Mouse (Mus musculus): ENCODE measurements around the gene Osbpl10. TPM values are rescaled to one million over a fixed set of nuclear protein-coding genes. Genes with fewer than 3 reads are reported as not detected.

Osbpl10 gene
- polyA plus RNA-seq, 1 experiment from 2014 or later, result 1.6 TPM

DNA sequence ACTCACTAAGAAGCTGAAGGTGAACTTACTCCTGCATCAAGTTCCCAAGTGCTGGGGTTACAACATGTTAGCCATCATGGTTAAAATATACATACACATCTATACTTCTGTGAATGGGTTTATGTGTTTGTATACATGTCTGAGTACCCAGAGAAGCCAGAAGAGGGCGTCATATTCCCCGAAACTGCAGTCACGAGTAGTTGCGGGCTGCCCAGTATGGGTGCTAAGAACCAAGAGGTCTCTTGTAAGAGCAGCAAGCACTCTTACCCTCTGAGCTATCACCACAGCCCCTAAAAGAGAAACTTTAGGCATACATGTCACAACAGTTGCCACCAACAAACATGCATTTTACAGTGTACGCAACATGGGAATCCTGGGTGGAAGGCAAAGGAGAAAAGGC, 261.5 kb downstream of the Osbpl10 start:
- H3K4me2 ChIP-seq (ENCODE audit: low read length), result no peak overlapping the region
- H3K4me1 ChIP-seq (replicated peaks; ENCODE audit: control insufficient read depth, insufficient read depth, low read length), result no peaks in the 10 kb centered on the region
- H3K36me3 ChIP-seq (ENCODE audit: control insufficient read depth, insufficient read depth, low read length), result peaks cover 56% of the 10 kb centered on the region
- H3K9me3 ChIP-seq (ENCODE audit: control insufficient read depth, low read length), result no peaks in the 10 kb centered on the region
- DNase-seq (ENCODE audit: low spot score) (no peak), ATAC-seq (replicated peaks; ENCODE audit: low FRiP score, low TSS enrichment, low read depth) (no peak)
- H3K27me3 ChIP-seq (replicated peaks; ENCODE audit: control insufficient read depth, insufficient read depth, low read length), result no peaks in the 10 kb centered on the region
- no peak overlapping the region for H3K4me3 ChIP-seq (ENCODE audit: low read depth, low read length)
- H3K27ac ChIP-seq (ENCODE audit: low read depth), result no peak overlapping the region
- 94% methylated on average over 5 of the region's 5 CpGs for WGBS
- H3K9ac ChIP-seq (ENCODE audit: low read length), result no peak overlapping the region

DNA sequence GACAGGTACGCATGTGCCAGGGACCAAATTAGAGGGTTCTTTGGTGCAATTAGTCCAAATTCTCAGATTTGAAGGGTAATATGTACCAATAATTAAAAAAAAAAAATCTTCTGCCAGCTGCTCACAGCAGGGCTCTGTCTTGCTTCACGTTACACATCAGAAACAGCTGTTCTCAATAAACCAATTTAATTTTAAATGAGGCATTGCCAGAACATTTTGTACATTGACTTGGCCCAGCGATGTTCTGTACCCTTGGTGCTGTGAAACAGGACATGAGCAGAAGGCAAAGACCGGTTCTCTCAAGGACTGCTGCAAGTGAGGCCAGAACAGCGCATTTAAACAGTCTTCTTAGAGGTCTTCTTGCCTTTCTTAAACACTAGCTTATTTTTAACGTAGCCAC, 265.3 kb downstream of the Osbpl10 start:
- no peak overlapping the region for H3K27ac ChIP-seq (ENCODE audit: low read depth)
- no peak for ATAC-seq (replicated peaks; ENCODE audit: low FRiP score, low TSS enrichment, low read depth)
- DNase-seq (ENCODE audit: low spot score), result no peak
- H3K9me3 ChIP-seq (ENCODE audit: control insufficient read depth, low read length), result no peaks in the 10 kb centered on the region
- H3K36me3 ChIP-seq (ENCODE audit: control insufficient read depth, insufficient read depth, low read length), result peaks cover 91% of the 10 kb centered on the region
- H3K4me1 ChIP-seq (replicated peaks; ENCODE audit: control insufficient read depth, insufficient read depth, low read length), result no peaks in the 10 kb centered on the region
- H3K9ac ChIP-seq (ENCODE audit: low read length), result no peak overlapping the region
- no peak overlapping the region for H3K4me2 ChIP-seq (ENCODE audit: low read length)
- H3K27me3 ChIP-seq (replicated peaks; ENCODE audit: control insufficient read depth, insufficient read depth, low read length), result no peaks in the 10 kb centered on the region
- H3K4me3 ChIP-seq (ENCODE audit: low read depth, low read length), result no peak overlapping the region
- 84% methylated on average over 6 of the region's 6 CpGs for WGBS

DNA sequence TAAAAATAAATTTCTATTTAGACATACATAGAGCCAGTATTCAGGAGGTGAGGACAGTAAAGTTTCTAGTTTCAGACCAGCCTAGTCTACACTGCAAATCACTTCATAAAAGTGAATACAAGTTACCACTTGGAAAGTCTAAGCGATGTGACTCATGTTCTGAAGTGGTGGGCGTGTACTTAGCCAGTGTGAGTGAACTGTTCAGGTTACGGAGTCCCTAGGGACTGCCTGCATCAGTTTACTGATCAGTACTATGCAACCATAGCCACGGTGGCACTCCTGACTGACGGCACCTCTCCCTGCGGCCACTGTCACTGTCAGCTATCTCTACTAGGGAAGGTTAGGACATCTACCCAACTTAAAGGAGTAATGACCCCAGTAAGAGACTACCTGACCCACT, 266.7 kb downstream of the Osbpl10 start:
- ATAC-seq (replicated peaks; ENCODE audit: low FRiP score, low TSS enrichment, low read depth), result no peak
- no peak for DNase-seq (ENCODE audit: low spot score)

DNA sequence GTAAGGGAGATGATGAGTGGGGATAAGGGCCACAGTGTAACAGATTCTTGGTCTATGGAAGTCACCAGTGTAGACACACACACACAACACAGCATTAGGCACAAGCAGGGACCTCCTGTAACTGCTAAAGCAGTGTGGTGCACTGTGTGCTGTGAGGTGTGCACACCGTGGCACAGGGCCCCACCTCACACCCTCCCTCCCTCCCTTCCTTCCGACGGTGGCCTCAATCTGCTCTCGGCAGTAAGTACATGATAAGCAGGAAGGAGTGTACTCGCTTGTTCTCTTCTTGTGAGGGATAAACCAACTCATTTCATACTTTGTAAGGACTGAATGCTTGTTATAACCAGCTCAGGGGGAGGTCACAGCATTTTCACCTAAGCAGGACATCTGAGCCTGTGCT, 270.8 kb downstream of the Osbpl10 start:
- Histone ChIP-seq H3K4me2 (ENCODE audit: low read length) (no peak overlapping the region), H3K27me3 (replicated peaks; ENCODE audit: control insufficient read depth, insufficient read depth, low read length) (no peaks in the 10 kb centered on the region), H3K4me3 (ENCODE audit: low read depth, low read length) (no peak overlapping the region), H3K4me1 (replicated peaks; ENCODE audit: control insufficient read depth, insufficient read depth, low read length) (no peaks in the 10 kb centered on the region), H3K9ac (ENCODE audit: low read length) (no peak overlapping the region), H3K9me3 (ENCODE audit: control insufficient read depth, low read length) (no peaks in the 10 kb centered on the region), H3K27ac (ENCODE audit: low read depth) (no peak overlapping the region), H3K36me3 (ENCODE audit: control insufficient read depth, insufficient read depth, low read length) (peaks cover 94% of the 10 kb centered on the region)
- no peak for ATAC-seq (replicated peaks; ENCODE audit: low FRiP score, low TSS enrichment, low read depth)
- no peak for DNase-seq (ENCODE audit: low spot score)
- 64% methylated on average over 5 of the region's 5 CpGs for WGBS

More for the DNA sequence above, 266.7 kb downstream of the Osbpl10 start:
- Histone ChIP-seq H3K4me2 (ENCODE audit: low read length) (no peak overlapping the region), H3K9me3 (ENCODE audit: control insufficient read depth, low read length) (no peaks in the 10 kb centered on the region), H3K27me3 (replicated peaks; ENCODE audit: control insufficient read depth, insufficient read depth, low read length) (no peaks in the 10 kb centered on the region), H3K36me3 (ENCODE audit: control insufficient read depth, insufficient read depth, low read length) (peaks cover 96% of the 10 kb centered on the region), H3K4me1 (replicated peaks; ENCODE audit: control insufficient read depth, insufficient read depth, low read length) (no peaks in the 10 kb centered on the region), H3K9ac (ENCODE audit: low read length) (no peak overlapping the region), H3K4me3 (ENCODE audit: low read depth, low read length) (no peak overlapping the region), H3K27ac (ENCODE audit: low read depth) (no peak overlapping the region)
- WGBS, result 90% methylated on average over 6 of the region's 6 CpGs

DNA sequence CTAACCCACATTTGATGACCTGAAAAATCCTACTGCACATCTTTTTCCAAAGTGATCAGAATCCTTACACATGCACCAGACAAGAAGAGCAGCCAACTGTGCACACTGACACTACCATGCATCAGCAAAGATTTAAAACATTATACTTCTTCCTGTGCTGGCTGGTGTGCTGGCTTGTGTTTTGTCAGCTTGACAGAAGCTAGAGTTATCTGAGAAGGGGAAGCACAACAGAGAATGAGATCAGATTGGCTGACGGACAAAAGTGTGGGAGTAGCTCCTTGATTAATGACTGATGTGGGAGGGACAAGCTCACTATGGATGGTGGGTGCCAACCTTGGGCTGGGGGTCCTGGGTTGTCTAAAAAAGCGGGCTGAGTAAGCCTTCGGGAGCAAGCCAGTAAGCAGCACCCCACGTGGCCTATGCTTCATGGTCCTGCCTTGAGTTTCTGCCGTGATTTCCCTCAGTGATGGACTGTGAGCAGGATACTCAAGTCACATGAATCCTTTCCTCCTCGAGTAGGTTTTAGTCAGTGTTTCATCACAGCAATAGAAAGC, 279.4 kb downstream of the Osbpl10 start:
- no peak for ATAC-seq (replicated peaks; ENCODE audit: low FRiP score, low TSS enrichment, low read depth)
- no peak overlapping the region for H3K27ac ChIP-seq (ENCODE audit: low read depth)
- no peaks in the 10 kb centered on the region for H3K4me1 ChIP-seq (replicated peaks; ENCODE audit: control insufficient read depth, insufficient read depth, low read length)
- H3K4me2 ChIP-seq (ENCODE audit: low read length), result no peak overlapping the region
- H3K9me3 ChIP-seq (ENCODE audit: control insufficient read depth, low read length), result no peaks in the 10 kb centered on the region
- H3K36me3 ChIP-seq (ENCODE audit: control insufficient read depth, insufficient read depth, low read length), result peaks cover 56% of the 10 kb centered on the region
- WGBS, result 53% methylated on average over 6 of the region's 6 CpGs
- H3K27me3 ChIP-seq (replicated peaks; ENCODE audit: control insufficient read depth, insufficient read depth, low read length), result no peaks in the 10 kb centered on the region
- H3K4me3 ChIP-seq (ENCODE audit: low read depth, low read length), result no peak overlapping the region
- DNase-seq (ENCODE audit: low spot score), result no peak
- H3K9ac ChIP-seq (ENCODE audit: low read length), result no peak overlapping the region

DNA sequence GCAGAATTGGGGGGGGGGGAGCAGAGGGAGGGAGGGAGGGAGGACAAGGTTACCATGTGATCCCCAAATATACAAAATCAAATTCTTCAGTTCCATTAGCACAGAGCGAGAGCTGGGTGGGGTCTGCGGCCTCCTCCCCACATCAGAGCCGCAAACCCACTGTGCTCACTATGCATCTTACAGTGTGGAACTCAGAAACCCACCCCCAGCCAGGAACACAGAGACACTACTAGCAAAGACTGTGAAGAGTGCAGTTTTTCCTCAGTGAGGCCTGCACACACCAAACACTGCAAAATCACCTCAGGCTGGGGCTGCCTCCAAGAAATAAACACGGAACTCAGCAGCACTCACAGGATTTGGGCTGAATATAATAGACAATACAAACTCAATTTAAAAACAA, 281.5 kb downstream of the Osbpl10 start:
- H3K4me3 ChIP-seq (ENCODE audit: low read depth, low read length), result no peak overlapping the region
- no peaks in the 10 kb centered on the region for H3K9me3 ChIP-seq (ENCODE audit: control insufficient read depth, low read length)
- WGBS, result 88% methylated on average over 4 of the region's 4 CpGs
- H3K9ac ChIP-seq (ENCODE audit: low read length), result no peak overlapping the region
- H3K4me2 ChIP-seq (ENCODE audit: low read length), result no peak overlapping the region
- H3K27me3 ChIP-seq (replicated peaks; ENCODE audit: control insufficient read depth, insufficient read depth, low read length), result no peaks in the 10 kb centered on the region
- H3K36me3 ChIP-seq (ENCODE audit: control insufficient read depth, insufficient read depth, low read length), result peaks cover 52% of the 10 kb centered on the region
- no peak for DNase-seq (ENCODE audit: low spot score)
- H3K4me1 ChIP-seq (replicated peaks; ENCODE audit: control insufficient read depth, insufficient read depth, low read length), result no peaks in the 10 kb centered on the region
- H3K27ac ChIP-seq (ENCODE audit: low read depth), result no peak overlapping the region
- ATAC-seq (replicated peaks; ENCODE audit: low FRiP score, low TSS enrichment, low read depth), result no peak

DNA sequence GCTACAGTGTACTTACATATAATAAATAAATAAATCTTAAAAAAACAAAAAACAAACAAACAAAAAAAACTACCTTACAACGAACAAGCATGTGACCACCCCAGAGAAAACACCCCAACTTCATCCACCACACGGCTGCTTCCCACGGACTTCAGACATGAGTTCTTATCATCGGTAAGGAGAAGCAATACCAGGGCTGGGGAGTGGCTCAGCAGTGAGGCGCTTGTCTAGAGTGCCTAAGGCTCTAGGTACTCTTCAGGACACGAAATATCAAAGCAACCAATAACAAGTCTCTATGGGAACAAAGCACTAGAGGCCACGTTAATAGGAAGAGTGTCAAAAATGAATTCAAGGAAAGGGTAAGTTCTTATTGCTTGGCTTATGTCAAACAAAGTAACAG, 282.1 kb downstream of the Osbpl10 start:
- WGBS, result 86% methylated on average over 7 of the region's 7 CpGs
- H3K9ac ChIP-seq (ENCODE audit: low read length), result no peak overlapping the region
- H3K4me1 ChIP-seq (replicated peaks; ENCODE audit: control insufficient read depth, insufficient read depth, low read length), result no peaks in the 10 kb centered on the region
- no peak for ATAC-seq (replicated peaks; ENCODE audit: low FRiP score, low TSS enrichment, low read depth)
- H3K4me3 ChIP-seq (ENCODE audit: low read depth, low read length), result no peak overlapping the region
- H3K9me3 ChIP-seq (ENCODE audit: control insufficient read depth, low read length), result no peaks in the 10 kb centered on the region
- H3K27ac ChIP-seq (ENCODE audit: low read depth), result no peak overlapping the region
- no peaks in the 10 kb centered on the region for H3K27me3 ChIP-seq (replicated peaks; ENCODE audit: control insufficient read depth, insufficient read depth, low read length)
- DNase-seq (ENCODE audit: low spot score), result no peak
- H3K36me3 ChIP-seq (ENCODE audit: control insufficient read depth, insufficient read depth, low read length), result peaks cover 54% of the 10 kb centered on the region
- no peak overlapping the region for H3K4me2 ChIP-seq (ENCODE audit: low read length)

DNA sequence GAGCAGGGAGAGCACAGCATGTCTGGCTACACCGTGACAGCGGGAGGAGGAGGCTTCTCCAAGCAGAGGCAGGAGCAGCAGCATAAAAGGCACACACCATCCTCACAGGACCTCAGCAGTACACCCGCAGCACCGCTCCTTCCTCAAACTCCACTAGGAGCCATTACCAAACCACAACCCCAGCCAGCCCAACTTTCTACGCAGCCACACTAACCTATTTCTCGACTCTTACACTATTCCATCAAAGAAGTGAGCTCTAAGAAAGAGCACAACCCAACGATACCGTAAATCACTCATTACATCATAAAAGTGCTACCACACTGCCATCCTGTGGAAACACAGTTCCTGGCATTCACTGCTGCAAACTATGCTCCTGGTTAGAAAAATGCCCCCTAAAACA, 283.1 kb downstream of the Osbpl10 start:
- Histone ChIP-seq H3K36me3 (ENCODE audit: control insufficient read depth, insufficient read depth, low read length) (peaks cover 57% of the 10 kb centered on the region), H3K4me3 (ENCODE audit: low read depth, low read length) (no peak overlapping the region), H3K4me1 (replicated peaks; ENCODE audit: control insufficient read depth, insufficient read depth, low read length) (no peaks in the 10 kb centered on the region), H3K4me2 (ENCODE audit: low read length) (no peak overlapping the region), H3K27me3 (replicated peaks; ENCODE audit: control insufficient read depth, insufficient read depth, low read length) (no peaks in the 10 kb centered on the region), H3K9me3 (ENCODE audit: control insufficient read depth, low read length) (no peaks in the 10 kb centered on the region), H3K9ac (ENCODE audit: low read length) (no peak overlapping the region), H3K27ac (ENCODE audit: low read depth) (no peak overlapping the region)
- WGBS, result 70% methylated on average over 8 of the region's 8 CpGs
- DNase-seq (ENCODE audit: low spot score) (no peak), ATAC-seq (replicated peaks; ENCODE audit: low FRiP score, low TSS enrichment, low read depth) (no peak)

DNA sequence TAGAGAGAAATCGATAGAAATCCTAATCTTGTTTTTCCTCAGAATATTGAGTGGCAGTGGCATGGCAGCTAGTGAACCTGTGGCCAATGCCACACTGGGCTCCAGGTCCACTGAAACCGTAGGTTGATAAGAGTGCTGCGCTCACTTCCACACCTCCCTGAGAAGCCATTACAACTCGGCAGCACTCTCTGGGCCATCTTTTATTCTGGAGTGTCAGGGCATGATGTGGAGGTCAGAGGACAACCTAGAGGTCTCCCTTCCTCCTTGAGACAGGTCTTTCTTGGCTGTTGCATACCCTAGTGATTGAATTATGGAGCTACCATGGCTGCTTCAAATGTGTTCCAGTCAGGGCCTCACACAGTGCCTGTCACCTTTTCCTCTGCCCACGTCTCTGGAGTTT, 283.5 kb downstream of the Osbpl10 start:
- WGBS, result 69% methylated on average over 5 of the region's 5 CpGs
- no peaks in the 10 kb centered on the region for H3K9me3 ChIP-seq (ENCODE audit: control insufficient read depth, low read length)
- ATAC-seq (replicated peaks; ENCODE audit: low FRiP score, low TSS enrichment, low read depth), result no peak
- H3K27ac ChIP-seq (ENCODE audit: low read depth), result no peak overlapping the region
- no peak for DNase-seq (ENCODE audit: low spot score)
- H3K4me3 ChIP-seq (ENCODE audit: low read depth, low read length), result no peak overlapping the region
- H3K27me3 ChIP-seq (replicated peaks; ENCODE audit: control insufficient read depth, insufficient read depth, low read length), result no peaks in the 10 kb centered on the region
- H3K9ac ChIP-seq (ENCODE audit: low read length), result no peak overlapping the region
- H3K4me1 ChIP-seq (replicated peaks; ENCODE audit: control insufficient read depth, insufficient read depth, low read length), result no peaks in the 10 kb centered on the region
- peaks cover 56% of the 10 kb centered on the region for H3K36me3 ChIP-seq (ENCODE audit: control insufficient read depth, insufficient read depth, low read length)
- H3K4me2 ChIP-seq (ENCODE audit: low read length), result no peak overlapping the region
